Mouse (Mus musculus) telencephalon, adult 2 months (tissue): Measurements from ENCODE around the gene Polr3h.
A peak's percentile ranks its signal among the peaks of the same experiment; 100 is the strongest.
"Not testable (repeated sequence)": the region's sequence is repeated elsewhere in the genome, so short reads cannot be mapped to it uniquely, and the experiment has no call there.

Experiments
- DNase-seq: peaks from one replicate; pipeline ENCODE4 v3.0.0-alpha.2; 2011; ENCODE audit warnings: low read depth, low spot score

Gene Polr3h

DNA sequence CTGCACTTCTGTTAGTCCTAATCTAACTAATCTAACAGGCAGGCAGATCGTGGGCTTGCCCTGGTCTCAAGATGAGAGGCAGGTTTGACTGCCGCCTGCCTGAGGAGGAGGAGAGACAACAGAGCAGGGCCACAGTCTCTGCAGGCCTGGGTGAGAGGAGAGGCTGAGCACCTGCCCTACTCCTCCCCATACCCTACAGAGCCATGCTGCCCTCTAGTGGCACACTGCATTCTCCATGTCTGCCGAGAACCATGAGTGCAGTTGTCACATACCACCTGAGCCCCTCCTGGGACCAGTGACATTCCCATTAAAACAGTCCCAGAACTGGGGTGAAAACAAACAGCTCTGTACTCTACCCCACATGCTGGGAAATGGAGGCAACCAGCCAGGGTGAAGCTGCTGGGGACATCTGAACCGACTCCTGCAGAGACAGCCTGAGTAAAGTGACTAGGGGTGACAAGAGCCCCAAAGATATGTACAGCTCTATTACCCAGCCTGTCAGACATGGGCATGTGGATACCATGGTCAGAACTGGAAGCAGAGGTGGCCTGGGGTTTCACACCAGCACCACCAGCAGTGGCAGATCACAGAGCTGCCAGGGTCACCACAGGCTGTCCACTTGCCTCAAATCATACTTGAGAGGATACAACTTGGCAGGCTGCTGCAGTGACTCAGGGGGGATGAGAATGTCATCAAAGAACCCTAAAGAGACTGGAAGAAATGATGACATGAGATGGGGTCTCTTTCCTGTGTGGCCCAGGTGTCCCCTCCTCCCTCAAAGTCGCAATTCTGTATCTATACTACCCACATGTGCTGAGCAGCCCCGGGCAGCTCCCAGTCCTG, 8.2 kb downstream of the Polr3h start:
- no peak for DNase-seq

DNA sequence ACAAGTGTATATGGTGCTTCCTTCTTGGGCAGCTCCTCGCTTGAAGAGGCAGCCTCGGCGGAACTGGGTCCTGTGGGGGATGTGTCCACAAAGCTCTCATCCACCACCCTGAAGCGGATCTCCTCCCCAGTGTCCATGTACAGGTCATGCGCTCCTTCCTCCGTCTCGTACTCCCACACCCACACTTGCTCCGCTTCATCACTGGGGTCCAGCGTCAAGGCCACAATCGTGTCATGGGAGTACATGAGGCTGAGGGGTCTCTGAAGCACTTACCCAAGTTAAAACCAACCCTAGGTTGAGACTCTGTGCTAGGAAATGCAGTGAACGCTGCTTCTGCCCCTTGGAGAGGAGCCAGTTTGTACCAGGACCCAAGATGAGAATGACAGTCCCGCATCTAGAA, 8.8 kb downstream of the Polr3h start:
- no peak for DNase-seq

DNA sequence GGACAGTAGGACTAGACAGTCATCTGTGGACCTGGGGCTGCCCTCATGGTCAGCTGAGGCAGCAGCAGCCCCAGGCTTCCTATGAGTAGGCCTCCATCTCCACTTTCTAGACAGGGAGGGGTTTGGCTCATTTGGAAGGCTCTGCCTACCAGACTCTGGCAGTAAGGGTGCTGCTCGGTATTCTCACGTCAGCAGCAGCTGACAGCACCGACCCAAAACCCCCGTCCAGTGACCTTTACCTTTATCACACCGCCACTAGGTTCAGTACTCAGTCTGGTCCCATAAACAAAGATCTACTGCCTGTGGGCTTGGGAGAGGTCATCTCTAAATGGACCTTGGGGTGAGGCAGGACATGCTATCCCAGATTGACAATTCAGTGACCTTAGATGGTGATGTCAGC, 10.4 kb downstream of the Polr3h start:
- no peak for DNase-seq

DNA sequence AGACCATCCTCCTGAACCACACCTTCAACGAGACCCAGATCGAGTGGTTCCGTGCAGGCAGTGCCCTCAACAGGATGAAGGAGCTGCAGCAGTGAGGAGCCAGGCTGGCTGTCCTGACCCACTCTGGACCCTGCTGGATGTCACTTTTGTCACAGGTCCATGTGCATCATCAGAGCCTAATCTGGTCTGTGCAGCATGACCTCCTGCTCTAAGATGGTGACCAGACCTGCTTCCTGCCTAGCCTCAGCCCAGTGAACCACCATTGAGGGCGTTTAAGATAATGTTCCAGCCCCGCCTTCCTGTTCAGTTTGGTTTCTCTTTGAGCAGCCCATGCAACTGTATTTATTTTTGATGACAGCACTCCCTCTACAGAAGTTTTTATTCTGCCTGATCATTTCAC, 11.4 kb downstream of the Polr3h start:
- DNase-seq = no peak

DNA sequence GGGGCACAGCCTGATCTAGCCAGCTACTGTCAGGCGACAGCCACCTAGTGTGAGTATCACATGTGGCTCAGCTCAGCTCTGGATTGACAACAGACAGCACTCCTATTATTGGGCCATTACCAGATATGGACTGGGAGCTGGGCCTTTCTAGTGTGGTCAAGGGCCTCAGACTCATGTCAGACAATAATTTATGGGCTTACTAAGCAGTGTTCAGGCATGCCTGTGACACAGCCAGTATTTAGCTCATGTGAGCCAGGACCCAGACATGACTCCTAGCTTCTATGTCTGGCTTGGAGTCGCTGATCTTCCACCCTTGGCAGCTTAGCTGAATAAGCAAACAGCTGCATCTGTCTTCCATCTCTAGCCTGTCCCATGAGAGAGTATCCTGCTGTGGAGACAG, 13.5 kb downstream of the Polr3h start:
- DNase-seq = no peak

DNA sequence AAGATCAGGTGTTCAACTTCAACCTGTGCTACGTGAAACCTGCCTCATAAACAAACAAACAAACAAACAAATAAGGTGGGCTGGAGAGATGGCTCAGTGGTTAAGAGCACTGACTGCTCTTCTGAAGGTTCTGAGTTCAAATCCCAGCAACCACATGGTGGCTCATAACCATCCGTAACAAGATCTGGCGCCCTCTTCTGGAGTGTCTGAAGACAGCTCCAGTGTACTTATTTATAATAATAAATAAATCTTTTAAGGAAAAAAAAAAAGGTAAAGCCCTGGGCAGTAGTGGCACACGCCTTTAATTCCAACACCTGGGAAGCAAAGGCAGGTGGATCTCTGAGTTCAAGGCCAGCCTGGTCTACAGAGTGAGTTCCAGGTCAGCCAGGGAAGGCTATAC, 17.3 kb downstream of the Polr3h start:
- DNase-seq = not testable (repeated sequence)

DNA sequence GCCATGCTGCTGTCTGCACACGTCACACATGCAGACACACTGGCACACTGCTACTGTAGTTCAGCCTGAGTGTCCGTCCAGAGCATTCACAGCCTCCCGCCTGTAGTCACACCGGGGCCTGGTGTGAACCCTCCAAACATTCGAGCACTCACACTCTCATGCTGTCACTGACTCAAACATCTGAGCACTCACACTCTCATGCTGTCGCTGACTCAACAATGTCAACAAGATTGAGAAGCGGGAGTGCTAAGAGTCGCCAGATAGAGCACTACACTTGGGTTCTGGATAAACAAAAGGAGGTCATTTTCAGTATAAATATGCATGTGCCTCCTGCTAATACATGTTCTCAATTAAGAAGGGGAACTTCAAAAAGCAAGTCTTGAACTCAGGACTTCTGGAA, 18.1 kb downstream of the Polr3h start:
- no peak for DNase-seq

DNA sequence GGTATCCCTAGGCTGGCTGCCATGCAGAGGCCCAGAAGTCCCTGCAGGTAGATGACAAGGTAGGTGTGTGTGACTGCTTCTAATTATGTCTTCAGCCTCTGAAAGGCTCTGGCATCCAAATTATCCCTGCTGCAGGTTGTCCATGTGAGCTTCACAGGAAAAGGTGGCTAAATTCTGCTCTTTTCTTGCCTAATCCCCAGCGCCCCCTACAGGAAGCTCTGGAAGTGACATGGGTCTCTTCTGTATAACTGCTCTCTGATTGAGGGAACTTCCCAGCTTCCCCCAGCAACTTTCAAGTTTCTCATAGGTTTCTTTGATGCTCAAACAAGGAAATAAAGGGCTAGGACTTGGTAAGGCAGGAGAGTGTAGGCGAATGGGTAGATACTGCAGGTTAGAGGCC, 21.1 kb downstream of the Polr3h start:
- DNase-seq = no peak

DNA sequence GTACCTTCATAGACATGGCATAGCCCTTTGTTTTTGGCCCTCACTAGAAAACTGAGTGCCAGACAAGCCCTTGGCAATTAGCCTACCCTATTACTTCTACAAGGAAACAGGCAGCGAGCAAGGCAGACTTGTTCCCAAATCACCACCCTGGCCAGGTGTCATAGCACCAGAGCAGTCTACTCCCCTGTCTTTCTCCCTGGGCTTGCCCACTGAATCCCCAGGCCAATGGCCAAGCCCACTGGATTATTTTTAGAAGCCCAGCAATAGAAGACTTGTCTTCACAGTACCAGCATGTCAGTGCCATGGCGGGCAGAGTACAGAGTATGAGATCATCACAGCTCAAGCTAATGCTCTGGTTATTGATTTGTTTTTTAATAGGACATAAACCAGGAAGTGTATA, 27.3 kb downstream of the Polr3h start:
- no peak for DNase-seq

DNA sequence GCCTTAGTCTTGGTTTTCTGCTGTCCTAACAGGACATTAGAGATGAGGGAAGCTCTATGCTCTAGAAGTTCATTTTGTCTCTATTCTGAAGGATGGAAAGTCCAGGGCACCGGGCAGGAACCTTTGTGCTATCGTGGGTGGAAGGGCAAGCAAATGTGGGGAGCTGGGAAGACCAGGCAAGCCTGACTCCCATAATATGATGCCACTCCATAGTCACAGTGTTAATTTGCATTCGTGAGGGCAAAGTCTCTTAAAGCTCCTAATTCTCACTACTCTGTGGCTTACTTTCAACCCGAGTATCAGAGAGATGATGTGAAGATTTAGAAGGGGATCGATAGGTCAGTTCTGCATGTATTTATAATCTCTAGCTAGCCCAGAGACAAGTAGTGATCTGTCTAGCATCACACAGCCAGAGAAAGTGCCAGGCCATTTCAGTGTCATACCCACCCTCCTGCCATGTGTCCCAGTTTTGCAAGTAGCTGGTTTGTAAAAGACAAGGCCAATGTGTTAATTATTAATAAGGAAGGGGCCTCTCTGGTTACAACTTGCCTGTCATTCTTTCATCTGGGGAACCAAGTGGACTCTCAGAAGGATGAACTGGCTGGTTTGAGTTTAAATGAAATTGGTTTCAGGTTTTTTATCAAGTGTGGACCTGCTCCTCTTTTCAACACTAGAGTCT, 28.3 kb downstream of the Polr3h start:
- DNase-seq = no peak

DNA sequence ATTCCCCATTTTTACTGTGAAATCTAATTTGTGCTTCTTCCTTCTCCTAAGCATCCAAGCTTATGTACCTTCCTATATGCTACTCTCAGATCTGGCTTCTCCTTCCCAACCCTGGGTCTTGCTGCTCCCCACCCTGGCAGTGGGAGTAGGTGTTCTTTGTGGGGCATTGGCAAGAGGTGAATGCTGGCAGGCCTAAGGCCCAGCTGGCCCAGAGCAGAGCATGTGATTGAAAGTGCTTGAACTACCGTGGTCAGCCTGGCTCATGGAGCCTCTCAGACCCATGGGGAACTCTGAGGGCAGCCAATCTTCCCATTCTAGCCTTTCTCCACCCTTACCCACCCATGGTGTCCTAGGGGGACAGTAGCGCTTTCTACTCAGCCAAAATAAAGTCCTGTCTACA, 29.6 kb downstream of the Polr3h start:
- DNase-seq = no peak

DNA sequence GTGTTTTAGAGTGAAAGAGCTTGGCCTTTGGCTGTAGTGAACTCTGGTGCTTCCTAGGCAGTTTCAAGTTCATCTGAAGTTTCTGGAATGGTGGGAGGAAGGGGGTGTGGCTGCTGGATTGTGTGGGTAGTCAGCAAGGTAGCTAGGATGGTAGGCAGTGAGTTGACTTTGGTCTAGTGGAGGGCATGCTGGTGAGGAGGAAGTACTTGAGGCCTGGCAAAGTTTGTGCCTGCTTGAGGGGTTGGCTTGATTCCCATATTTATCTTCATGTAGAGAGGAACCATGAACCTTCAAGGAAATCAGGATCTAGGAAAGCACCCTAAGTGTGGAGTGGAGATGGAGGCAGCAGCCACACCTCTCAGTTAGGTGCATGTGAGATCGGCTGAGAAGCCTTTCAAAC, 32.0 kb downstream of the Polr3h start:
- DNase-seq = no peak

DNA sequence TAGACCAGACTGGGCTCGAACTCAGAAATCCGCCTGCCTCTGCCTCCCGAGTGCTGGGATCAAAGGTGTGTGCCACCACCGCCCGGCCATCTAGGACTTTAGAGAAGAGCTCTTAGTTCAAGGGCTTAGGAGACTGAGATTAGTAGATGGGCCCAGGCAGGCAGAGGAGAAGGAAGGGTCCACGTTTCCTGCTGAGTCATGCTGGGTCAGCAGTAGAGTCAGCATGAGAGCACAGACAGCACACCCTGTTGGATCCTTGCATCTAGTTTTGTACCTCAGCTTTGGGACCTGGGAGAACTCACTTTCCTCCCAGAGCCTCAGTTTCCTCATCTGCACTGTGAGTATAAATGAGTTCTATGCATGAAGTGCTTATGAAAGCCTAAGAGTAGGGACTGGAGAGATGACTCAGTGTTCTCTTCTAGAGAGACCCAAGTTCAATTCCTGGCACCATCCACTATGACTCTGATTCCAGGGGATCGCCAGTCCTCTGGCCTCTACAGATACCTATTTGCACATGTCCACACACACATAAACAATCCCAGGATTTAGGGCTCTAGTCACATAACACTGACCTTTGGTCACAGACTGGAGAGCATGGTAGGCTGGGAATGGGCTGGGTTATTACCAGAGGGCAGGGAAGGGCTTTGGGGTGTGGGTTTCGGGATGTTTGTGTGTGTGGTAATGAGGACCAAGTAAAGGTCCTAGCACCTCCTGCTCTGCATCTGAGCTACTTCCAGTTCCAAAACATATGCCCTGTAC, 34.0 kb downstream of the Polr3h start:
- DNase-seq = no peak

DNA sequence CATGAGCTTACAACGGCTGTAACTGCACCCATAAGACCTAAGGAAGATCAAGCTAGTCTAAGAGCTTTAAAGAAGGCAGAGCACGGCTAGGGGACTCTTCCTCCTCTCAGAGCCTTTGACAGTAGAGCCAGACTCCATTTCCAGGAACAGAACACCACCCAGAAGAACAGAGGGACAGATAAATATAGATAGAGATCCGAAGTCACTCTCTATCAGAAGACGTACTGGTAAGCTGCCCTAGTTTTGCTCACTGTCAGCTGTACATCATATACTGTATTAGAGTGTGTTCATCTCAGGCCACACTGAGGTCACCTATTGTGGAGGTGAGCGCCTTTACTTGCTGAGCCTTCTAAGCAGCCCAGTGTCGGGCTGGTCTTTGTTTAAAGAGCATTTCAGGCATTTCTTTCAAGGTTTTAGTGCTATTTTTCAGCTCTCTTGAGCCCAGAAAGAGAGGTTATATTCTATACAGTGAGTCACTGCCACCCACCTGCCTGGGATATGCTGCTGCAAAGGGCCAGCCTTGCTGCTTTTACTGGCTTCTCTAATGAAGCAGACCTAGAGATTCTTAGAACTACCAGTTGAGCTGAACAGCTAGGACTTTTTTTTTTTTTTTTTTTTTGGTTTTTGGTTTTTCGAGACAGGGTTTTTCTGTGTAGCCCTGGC, 34.8 kb downstream of the Polr3h start:
- peak; percentile 63 for DNase-seq

DNA sequence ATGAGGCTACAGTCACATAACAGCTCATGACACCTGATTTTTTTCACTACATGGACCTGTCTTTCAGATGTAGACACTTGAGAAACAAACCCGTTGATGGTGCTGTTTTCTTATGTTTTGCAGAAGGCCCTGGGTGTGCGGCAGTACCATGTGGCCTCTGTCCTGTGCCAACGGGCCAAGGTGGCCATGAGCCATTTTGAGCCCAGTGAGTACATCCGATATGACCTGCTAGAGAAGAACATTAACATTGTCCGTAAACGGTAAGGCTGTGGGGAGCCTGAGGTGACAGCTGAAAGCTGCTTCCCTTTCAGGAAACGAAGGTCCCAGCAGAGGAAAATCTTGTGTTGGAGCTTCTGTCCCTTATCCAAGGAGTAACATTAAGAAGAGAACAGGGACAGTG, 36.9 kb downstream of the Polr3h start:
- no peak for DNase-seq

DNA sequence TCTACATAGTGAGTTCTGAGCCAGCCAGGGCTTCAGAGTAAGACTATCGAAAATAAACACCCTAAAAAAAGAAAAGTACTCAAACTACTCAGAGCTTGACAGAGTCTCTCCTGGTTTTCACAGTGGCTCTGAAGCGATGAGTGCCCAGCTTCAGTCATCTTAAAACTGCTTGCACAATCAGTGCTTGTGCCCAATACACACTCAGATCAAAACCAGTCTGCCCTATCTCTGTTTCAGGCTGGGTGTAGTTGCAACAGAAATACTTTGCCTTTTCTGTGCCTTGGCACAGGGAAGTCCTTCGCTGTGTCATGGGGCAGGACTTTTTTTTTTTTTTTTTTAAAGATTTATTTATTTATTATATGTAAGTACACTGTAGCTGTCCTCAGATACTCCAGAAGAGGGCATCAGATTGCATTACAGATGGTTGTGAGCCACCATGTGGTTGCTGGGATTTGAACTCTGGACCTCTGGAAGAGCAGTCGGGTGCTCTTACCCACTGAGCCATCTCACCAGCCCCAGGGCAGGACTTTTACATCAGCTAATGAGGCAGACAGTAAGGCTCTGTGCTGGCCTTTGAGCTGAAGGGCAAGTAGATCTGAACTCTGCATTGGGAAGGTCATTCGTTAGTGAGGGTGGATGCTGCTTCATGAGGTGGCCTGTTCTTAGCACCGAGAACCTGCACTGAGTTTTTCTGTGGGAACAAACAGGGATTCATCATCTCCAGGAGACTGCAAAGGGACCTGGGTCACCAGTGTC, 39.1 kb downstream of the Polr3h start:
- DNase-seq = no peak

DNA sequence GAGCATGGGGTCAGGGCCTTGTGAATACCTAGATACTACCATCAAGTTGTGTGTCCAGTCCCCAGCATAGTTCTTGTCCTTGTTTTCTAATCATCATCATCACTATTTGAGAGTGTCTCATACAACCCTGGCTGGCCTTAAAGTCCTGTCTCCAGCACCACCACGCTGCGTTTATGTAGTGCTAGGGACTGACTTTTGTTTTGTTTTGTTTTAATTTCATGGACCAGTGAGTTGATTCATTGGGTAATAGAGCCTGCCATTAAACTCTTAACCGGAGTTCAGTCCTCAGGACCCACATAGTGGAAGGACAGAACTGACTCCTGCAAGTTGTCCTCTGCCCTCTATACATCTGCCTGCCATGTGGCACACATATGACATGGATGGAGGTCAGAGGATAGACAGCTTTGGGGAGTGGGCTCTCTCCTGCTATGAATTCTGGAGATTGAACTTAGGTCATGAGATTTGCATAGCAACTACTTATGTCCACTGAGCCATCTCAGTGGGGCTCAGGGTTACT, 40.6 kb downstream of the Polr3h start:
- no peak for DNase-seq

DNA sequence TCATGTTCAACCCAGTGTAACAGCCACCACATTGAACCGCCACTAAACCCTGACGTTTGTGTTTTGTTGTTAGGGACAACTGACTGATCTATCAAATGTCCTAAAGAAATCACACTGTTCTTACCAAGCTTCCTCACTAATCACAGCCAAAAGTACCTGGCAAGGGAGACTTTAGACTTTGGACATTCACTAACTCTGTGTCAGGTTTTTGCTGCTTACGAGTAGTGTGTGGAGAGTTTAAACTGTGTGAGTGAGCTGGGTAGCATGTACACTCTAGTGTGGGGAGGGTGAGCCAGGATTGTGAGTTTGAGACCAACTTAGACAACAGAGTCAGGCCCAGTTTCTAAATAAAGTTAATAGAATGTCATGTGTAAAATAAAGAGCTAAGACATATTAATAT, 43.7 kb downstream of the Polr3h start:
- DNase-seq = no peak

DNA sequence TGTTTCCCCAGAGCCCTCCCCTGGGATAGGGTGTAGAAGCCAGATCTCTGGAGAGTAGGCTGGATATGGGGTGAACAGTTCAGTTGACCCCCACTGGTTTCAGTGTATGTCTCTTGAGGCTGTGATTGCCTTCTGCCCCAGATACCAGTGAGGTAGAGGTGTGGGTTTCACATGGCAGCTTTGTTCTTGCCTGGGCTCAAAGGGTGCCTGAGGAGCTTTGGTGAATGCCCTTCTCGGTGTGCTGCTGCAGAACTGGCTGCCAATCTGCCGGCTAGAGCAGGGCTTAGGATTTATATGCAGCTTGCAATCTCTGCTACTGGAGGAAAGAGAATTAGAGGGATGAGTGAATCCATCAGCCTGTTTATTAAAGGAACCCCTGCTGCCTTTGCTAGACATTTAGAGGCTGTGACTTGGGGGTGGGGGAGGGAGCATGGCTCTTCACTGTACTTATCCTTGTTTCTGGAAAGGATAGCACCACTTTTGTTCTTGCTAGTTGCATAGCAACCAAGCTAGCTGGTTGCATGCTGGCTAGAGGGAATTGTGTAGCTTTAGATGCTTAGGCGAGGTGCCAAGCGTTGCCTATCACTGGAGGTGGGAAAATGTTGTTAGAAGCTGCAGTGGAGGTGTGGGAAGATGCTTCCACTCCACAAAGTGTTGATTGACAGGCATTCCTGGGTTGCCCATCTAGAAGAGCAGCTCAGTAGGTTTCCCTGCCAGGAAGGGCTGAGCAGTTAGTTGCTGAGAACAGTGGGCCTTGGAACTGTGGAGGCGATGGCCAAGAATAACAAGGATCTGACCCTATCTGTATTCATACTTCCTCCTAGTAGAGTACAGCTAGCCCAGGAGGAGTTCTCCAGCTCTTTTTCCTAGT, 46.3 kb downstream of the Polr3h start:
- DNase-seq = peak; percentile 93
